Mouse (Mus musculus) B cell, adult 62 days (primary cell): ENCODE results near the gene Dnase1. TPM values are rescaled to one million over a fixed set of nuclear protein-coding genes. Genes with fewer than 3 reads are reported as not detected.

Experiments used
- total RNA-seq: library from RNA; stranded (reverse); gene quantifications from 4 replicates; pipeline ENCODE4 v1.2.4, GENCODE M21; 2023

The Dnase1 gene
- not detected in 4 replicates for total RNA-seq

GRCm38 (mm10) chr16:4036807-4037206 is at the start of gene Dnase1:
Dnase1 (plus strand) TSS chr16:4036942.

GRCm38 (mm10) chr16:4003489-4004398 is 33.0 kb upstream of the Dnase1 start, which contains the start of gene Slx4:
Slx4 (minus strand) TSS chr16:4003770.

DNA sequence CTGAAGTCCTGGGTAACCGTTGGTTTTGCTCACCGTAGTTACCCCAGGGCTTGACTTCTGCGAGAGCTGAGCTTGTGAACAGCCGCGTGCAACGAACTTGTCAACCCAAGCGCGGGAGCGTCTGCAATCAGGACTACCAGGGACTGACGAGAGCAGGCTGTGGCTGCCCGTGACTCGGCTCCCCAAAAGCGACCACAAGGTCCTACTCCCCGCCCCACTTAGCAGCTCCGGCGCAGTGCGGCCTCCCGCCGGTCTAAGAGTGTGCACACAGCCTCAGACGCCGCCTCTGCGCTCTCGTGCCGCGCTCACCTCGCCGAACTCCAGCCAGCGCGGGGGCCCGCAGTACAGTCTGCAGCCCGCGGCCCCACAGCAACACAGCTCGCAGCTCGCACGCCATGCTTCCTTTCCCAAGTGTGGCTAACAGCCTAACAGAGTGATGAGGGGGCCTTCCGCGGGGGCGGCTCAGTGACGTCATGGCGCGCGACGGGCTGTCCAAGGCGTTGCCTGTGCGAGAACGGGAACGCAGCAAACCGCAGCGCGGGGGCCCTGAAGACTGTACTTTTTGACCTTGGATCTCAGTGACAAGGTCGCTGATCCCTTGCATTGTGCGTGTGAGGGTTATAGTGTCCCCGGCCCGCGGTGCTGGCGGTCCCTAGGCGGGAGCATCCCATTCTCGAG is 40.8 kb downstream of the Dnase1 start, which contains the start of gene Trap1:
Gene Trap1 (minus strand): TSS at position 444 of the 678 bp plus-strand sequence.

Other genes starting within 250 kb of the Dnase1 start
- not detected in 4 replicates for gene Olfr15, start 206.1 kb upstream of the Dnase1 start, total RNA-seq
- 0.27 to 0.92 TPM (median 0.75 TPM) in 4 replicates for gene Zfp174, start 189.7 kb upstream of the Dnase1 start, total RNA-seq
- 80.0 to 85.6 TPM (median 83.0 TPM) in 4 replicates for gene Naa60, start 164.6 kb upstream of the Dnase1 start, total RNA-seq
- gene Zfp597, start 152.4 kb upstream of the Dnase1 start, total RNA-seq: 29.5 to 37.1 TPM (median 34.5 TPM) in 4 replicates
- gene Gm20695, start 152.3 kb upstream of the Dnase1 start, total RNA-seq: not detected in 4 replicates
- 6.6 to 7.9 TPM (median 7.0 TPM) in 4 replicates for gene 1700037C18Rik, start 128.3 kb upstream of the Dnase1 start, total RNA-seq
- gene Cluap1, start 128.1 kb upstream of the Dnase1 start, total RNA-seq: 24.5 to 34.0 TPM (median 28.1 TPM) in 4 replicates
- gene Nlrc3, start 60.3 kb upstream of the Dnase1 start, total RNA-seq: 36.8 to 41.2 TPM (median 38.1 TPM) in 4 replicates
- 96.0 to 109 TPM (median 102 TPM) in 4 replicates for gene Slx4, start 33.2 kb upstream of the Dnase1 start, total RNA-seq
- gene Trap1, start 40.9 kb downstream of the Dnase1 start, total RNA-seq: 65.4 to 81.7 TPM (median 74.3 TPM) in 4 replicates
- gene Crebbp, start 177.1 kb downstream of the Dnase1 start, total RNA-seq: 143 to 154 TPM (median 150 TPM) in 4 replicates